Mouse (Mus musculus): ENCODE measurements around the gene Nle1. TPM values are rescaled to one million over a fixed set of nuclear protein-coding genes. Genes with fewer than 3 reads are reported as not detected.

Gene Nle1
- total and polyA plus RNA-seq, 3 experiments = 97.3 to 103 TPM; not detected in 1

DNA sequence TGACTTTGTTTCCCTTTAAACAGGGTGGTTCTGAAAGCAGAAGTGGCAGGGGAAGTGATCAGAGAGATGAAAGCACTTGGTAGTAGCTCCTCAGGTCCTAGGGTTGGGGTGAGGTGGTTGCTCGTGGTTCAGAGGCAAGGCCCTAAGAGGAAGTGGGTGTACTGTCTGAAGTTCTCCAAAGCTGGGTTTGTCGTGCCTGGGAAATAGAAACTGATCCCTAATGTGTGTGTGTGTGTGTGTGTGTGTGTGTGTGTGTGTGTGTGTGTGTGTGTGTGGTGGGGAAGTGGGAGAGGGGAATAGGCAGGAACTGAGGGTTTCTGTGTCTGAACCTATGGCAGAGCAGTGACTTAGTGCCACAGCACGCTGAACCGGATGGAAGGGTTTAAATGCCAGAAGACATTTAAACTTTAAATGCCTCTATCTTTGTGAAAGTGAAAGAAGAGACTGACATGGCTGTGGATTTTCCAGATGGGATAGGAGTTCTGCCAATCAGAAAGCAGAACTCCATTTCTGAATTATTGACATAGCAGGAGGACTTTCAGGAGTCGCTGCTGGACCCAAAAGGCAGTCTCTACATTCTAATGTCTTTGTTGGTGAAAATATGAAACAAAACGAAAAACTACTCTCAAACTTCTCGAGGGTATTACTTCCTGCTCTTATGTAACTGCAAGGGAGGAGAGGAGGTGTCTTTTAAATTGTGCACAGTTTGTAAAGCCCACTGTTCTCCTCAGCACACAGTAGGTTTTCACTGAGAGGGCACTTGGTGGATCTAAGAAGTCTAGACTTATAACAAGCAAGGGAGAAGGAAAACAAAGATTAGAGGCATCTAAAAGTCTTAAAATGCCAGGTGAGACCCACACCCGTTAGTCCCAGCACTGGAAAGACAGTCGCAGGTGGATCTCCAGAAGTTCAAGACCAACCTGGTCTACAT is 44.7 kb upstream of the Nle1 start (continued):
- TF ChIP-seq MEF2A (IDR thresholded peaks at IDR 0.05; ENCODE audit: extremely low read depth, insufficient replicate concordance, low read depth, low read length, poor library complexity, severe bottlenecking) (no peak), RCOR1 (IDR thresholded peaks at IDR 0.05; ENCODE audit: low read depth, low read length) (no peak), ZC3H11A (IDR thresholded peaks at IDR 0.05; ENCODE audit: low read depth, low read length) (no peak)

DNA sequence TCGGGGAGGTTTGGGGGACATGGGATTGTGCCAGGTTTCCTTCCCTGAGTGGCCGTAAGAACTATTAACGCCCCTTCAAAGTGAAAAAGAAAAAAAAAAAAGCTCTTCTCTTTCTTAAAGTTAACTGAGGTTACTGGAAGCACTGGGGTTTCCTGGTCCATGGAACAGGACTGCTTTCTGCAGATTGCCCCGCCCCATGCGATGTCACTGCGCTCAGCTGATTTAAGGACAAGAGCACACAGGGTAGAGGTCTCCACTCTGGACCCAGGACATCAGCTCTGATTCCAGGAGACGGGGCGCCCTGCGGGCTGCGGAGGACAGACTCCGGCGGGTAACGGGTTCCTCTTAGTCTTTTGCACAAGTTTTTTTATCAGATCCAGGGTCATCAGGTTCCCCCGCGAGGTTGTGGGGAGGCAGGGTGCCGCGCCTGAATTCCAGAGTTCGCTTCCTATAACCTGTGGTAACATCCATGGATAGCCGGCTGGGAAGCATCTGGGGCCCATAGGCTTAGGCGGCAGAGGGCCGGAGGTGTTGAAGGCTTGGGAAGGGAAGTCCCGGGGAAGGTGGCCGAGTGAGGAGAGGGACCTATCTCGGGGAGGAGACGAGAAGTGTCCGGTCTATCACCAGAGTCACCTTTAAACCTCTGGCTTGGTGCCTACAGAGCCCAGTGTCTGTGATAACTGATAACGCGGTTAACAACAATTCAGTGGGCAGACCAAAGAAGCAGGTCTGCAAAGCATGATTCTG is 43.8 kb upstream of the Nle1 start:
- Histone ChIP-seq H3K27me3 (ENCODE audit: control insufficient read depth in 1 of 2, insufficient read depth in 2 of 2, low read length in 2 of 2) (no peaks in the 10 kb centered on the region; a peak in 1 of 4 replicates), H3K27ac (ENCODE audit: control insufficient read depth, low read depth, low read length) (peak overlapping the region; percentile 57), H3K9me3 (replicated peaks; ENCODE audit: insufficient read depth, low read length) (no peaks in the 10 kb centered on the region), H3K79me2 (ENCODE audit: control insufficient read depth, insufficient read depth, low read length, poor library complexity) (no peaks in the 10 kb centered on the region), H3K9ac (ENCODE audit: control insufficient read depth, low read depth, low read length, poor library complexity, severe bottlenecking) (peak overlapping the region; percentile 53), H3K36me3 (ENCODE audit: control insufficient read depth in 1 of 2, insufficient read depth in 2 of 2, low read length in 2 of 2) (peaks cover 0 to 10% of the 10 kb centered on the region in 2 experiments; a peak in 2 of 4 replicates), H3K4me3 (ENCODE audit: control insufficient read depth in 1 of 2, insufficient read depth in 1 of 2, low read depth in 2 of 2, low read length in 2 of 2) (peak overlapping the region; percentile 48 to 54), H3K4me1 (ENCODE audit: control insufficient read depth in 1 of 2, insufficient read depth in 2 of 2, low read length in 2 of 2) (peaks cover 0 to 13% of the 10 kb centered on the region in 2 experiments; a peak in 2 of 4 replicates)
- TF ChIP-seq CHD2 (IDR thresholded peaks at IDR 0.05; ENCODE audit: low read length) (no peak), EP300 (IDR thresholded peaks at IDR 0.05; ENCODE audit: low read depth in 1 of 2, low read length in 2 of 2) (peak; percentile 82), CHD1 (IDR thresholded peaks at IDR 0.05; ENCODE audit: low read depth, low read length) (no peak), GATA1 (IDR thresholded peaks at IDR 0.05; ENCODE audit: low read depth, low read length) (peak; percentile 80), POLR2AphosphoS5 (IDR thresholded peaks at IDR 0.05; ENCODE audit: borderline replicate concordance, low read depth, low read length) (no peak), ELF1 (IDR thresholded peaks at IDR 0.05; ENCODE audit: low read depth, low read length) (no peak), ZNF384 (IDR thresholded peaks at IDR 0.05; ENCODE audit: low read depth, low read length) (peak; percentile 58; the same call in 1 of the 2 replicates), USF2 (IDR thresholded peaks at IDR 0.05; ENCODE audit: borderline replicate concordance in 1 of 2, insufficient read depth in 1 of 2, low read depth in 1 of 2, low read length in 2 of 2) (no peak), SMC3 (IDR thresholded peaks at IDR 0.05; ENCODE audit: low read depth, low read length) (no peak; the same call in 1 of the 2 replicates), CTCF (IDR thresholded peaks at IDR 0.05 in 2 of 3, conservative IDR thresholded peaks at IDR 0.05 in 1 of 3; ENCODE audit: control insufficient read depth in 1 of 3, insufficient read depth in 1 of 3, low read depth in 2 of 3, low read length in 3 of 3, poor library complexity in 1 of 3, severe bottlenecking in 1 of 3) (no peak), ZC3H11A (IDR thresholded peaks at IDR 0.05; ENCODE audit: low read depth, low read length) (no peak), RCOR1 (IDR thresholded peaks at IDR 0.05; ENCODE audit: low read depth, low read length) (peak; percentile 17; the same call in 1 of the 2 replicates), TAL1 (IDR thresholded peaks at IDR 0.05; ENCODE audit: low read length) (peak; percentile 86), MAZ (IDR thresholded peaks at IDR 0.05; ENCODE audit: low read depth, low read length) (0 out of 2 replicates have a peak, but pooled peaks have one; percentile 5), TCF12 (IDR thresholded peaks at IDR 0.05; ENCODE audit: low read depth, low read length) (peak; percentile 86), POLR2A (IDR thresholded peaks at IDR 0.05; ENCODE audit: control insufficient read depth in 1 of 2, insufficient read depth in 1 of 2, low read depth in 1 of 2, low read length in 2 of 2, poor library complexity in 1 of 2) (no peak), NRF1 (IDR thresholded peaks at IDR 0.05; ENCODE audit: insufficient read depth, low read depth, low read length, poor library complexity, severe bottlenecking) (no peak), NELFE (IDR thresholded peaks at IDR 0.05; ENCODE audit: low read depth, low read length) (no peak), MYC (IDR thresholded peaks at IDR 0.05; ENCODE audit: low read depth, low read length) (no peak), RAD21 (IDR thresholded peaks at IDR 0.05; ENCODE audit: low read depth, low read length) (no peak), UBTF (IDR thresholded peaks at IDR 0.05; ENCODE audit: borderline replicate concordance, insufficient read depth, low read depth, low read length) (peak; percentile 73; the same call in 1 of the 2 replicates), MEF2A (IDR thresholded peaks at IDR 0.05; ENCODE audit: extremely low read depth, insufficient replicate concordance, low read depth, low read length, poor library complexity, severe bottlenecking) (no peak), ETS1 (IDR thresholded peaks at IDR 0.05; ENCODE audit: low read depth, low read length) (0 out of 2 replicates have a peak, but pooled peaks have one; percentile 26)
- DNase-seq (ENCODE audit: low read depth, low spot score) = peak; percentile 81

All from MEL (cell line).